Mouse (Mus musculus): ENCODE measurements around the gene Robo2.

GRCm38 (mm10) chr16:74162041-74162440, 249.6 kb downstream of the Robo2 start:
- TF ChIP-seq CTCF (IDR thresholded peaks at IDR 0.05; ENCODE audit: control insufficient read depth, insufficient read depth, insufficient read length): no peak
- TF ChIP-seq USF1 (IDR thresholded peaks at IDR 0.05; ENCODE audit: low read depth): no peak
- TF ChIP-seq MYOG (IDR thresholded peaks at IDR 0.05; ENCODE audit: control insufficient read depth, extremely low read depth, insufficient read length): no peak
- no peak for TF ChIP-seq CEBPB (IDR thresholded peaks at IDR 0.05; ENCODE audit: low read depth)
